Mouse (Mus musculus): ENCODE data around the gene R3hdm2. TPM values are rescaled to one million over a fixed set of nuclear protein-coding genes. Genes with fewer than 3 reads are reported as not detected.

Gene R3hdm2
- polyA plus RNA-seq, 1 experiment from 2014 or later: 40.7 TPM

GRCm38 (mm10) chr10:127355336-127355735 lies 24.8 kb upstream of the R3hdm2 start:
- H3K36me3 ChIP-seq: no peaks in the 10 kb centered on the region
- WGBS: 39% methylated on average over 10 of the region's 10 CpGs
- H3K4me2 ChIP-seq (replicated peaks): no peak overlapping the region
- H3K27ac ChIP-seq (replicated peaks): no peak overlapping the region
- H3K4me1 ChIP-seq: peaks cover 7% of the 10 kb centered on the region; the same call in 1 of the 2 replicates
- H3K27me3 ChIP-seq: peaks cover 21% of the 10 kb centered on the region
- no peak overlapping the region for H3K9ac ChIP-seq (replicated peaks)
- no peak overlapping the region for H3K4me3 ChIP-seq
- no peaks in the 10 kb centered on the region for H3K9me3 ChIP-seq
- no peak for ATAC-seq (ENCODE audit: low FRiP score, low read depth)

- H3K4me1 ChIP-seq: no peaks in the 10 kb centered on the region
- H3K27ac ChIP-seq (replicated peaks): no peak overlapping the region
- ATAC-seq (ENCODE audit: low FRiP score, low read depth): no peak
- H3K9me3 ChIP-seq: no peaks in the 10 kb centered on the region
- H3K4me3 ChIP-seq: no peak overlapping the region
- no peak overlapping the region for H3K9ac ChIP-seq (replicated peaks)
- 88% methylated on average over 3 of the region's 3 CpGs for WGBS
- H3K4me2 ChIP-seq (replicated peaks): no peak overlapping the region
- H3K36me3 ChIP-seq: no peaks in the 10 kb centered on the region
- no peaks in the 10 kb centered on the region for H3K27me3 ChIP-seq
Observed at GRCm38 (mm10) chr10:127360714-127361113, 19.4 kb upstream of the R3hdm2 start.

GRCm38 (mm10) chr10:127367116-127367515 lies 13.0 kb upstream of the R3hdm2 start:
- Histone ChIP-seq H3K9ac (replicated peaks) (no peak overlapping the region), H3K27me3 (no peaks in the 10 kb centered on the region), H3K27ac (replicated peaks) (no peak overlapping the region), H3K36me3 (no peaks in the 10 kb centered on the region), H3K9me3 (no peaks in the 10 kb centered on the region), H3K4me1 (no peaks in the 10 kb centered on the region), H3K4me2 (replicated peaks) (no peak overlapping the region), H3K4me3 (no peak overlapping the region)
- 65% methylated on average over 5 of the region's 5 CpGs for WGBS
- ATAC-seq (ENCODE audit: low FRiP score, low read depth): no peak

GRCm38 (mm10) chr10:127368273-127368672 lies 11.9 kb upstream of the R3hdm2 start:
- no peak for ATAC-seq (ENCODE audit: low FRiP score, low read depth)
- 84% methylated on average over 2 of the region's 2 CpGs for WGBS
- Histone ChIP-seq H3K27ac (replicated peaks) (no peak overlapping the region), H3K27me3 (no peaks in the 10 kb centered on the region), H3K4me1 (no peaks in the 10 kb centered on the region), H3K4me3 (no peak overlapping the region), H3K9me3 (no peaks in the 10 kb centered on the region), H3K36me3 (no peaks in the 10 kb centered on the region), H3K9ac (replicated peaks) (no peak overlapping the region), H3K4me2 (replicated peaks) (no peak overlapping the region)

- ATAC-seq (ENCODE audit: low FRiP score, low read depth): no peak
- H3K27me3 ChIP-seq: no peaks in the 10 kb centered on the region
- 78% methylated on average over 22 of the region's 22 CpGs for WGBS
Observed at GRCm38 (mm10) chr10:127369834-127370820, 10.0 kb upstream of the R3hdm2 start, which contains the start of gene Inhbc. Gene Inhbc, minus strand, starts transcription at chr10:127370431.

GRCm38 (mm10) chr10:127371023-127371422 lies 9.1 kb upstream of the R3hdm2 start:
- Histone ChIP-seq H3K4me2 (replicated peaks) (no peak overlapping the region), H3K27me3 (no peaks in the 10 kb centered on the region)
- no peak for ATAC-seq (ENCODE audit: low FRiP score, low read depth)

More at GRCm38 (mm10) chr10:127369834-127370820, 10.0 kb upstream of the R3hdm2 start, which contains the start of gene Inhbc:
- H3K9me3 ChIP-seq: no peaks in the 10 kb centered on the region
- H3K36me3 ChIP-seq: no peaks in the 10 kb centered on the region
- no peak within 1 kb of the TSS for H3K27ac ChIP-seq (replicated peaks)
- H3K9ac ChIP-seq (replicated peaks): no peak within 1 kb of the TSS
- H3K4me1 ChIP-seq: no peaks in the 10 kb centered on the region
- no peak within 1 kb of the TSS for H3K4me3 ChIP-seq
- H3K4me2 ChIP-seq (replicated peaks): no peak within 1 kb of the TSS

GRCm38 (mm10) chr10:127377700-127378099 lies 2.4 kb upstream of the R3hdm2 start:
- ATAC-seq (ENCODE audit: low FRiP score, low read depth): no peak
- Histone ChIP-seq H3K9me3 (no peaks in the 10 kb centered on the region), H3K27me3 (no peaks in the 10 kb centered on the region), H3K36me3 (no peaks in the 10 kb centered on the region), H3K9ac (replicated peaks) (no peak overlapping the region), H3K4me3 (no peak overlapping the region), H3K4me2 (replicated peaks) (no peak overlapping the region), H3K27ac (replicated peaks) (no peak overlapping the region), H3K4me1 (peaks cover 9% of the 10 kb centered on the region)
- WGBS: 79% methylated on average over 3 of the region's 3 CpGs

More at GRCm38 (mm10) chr10:127371023-127371422, 9.1 kb upstream of the R3hdm2 start:
- Histone ChIP-seq H3K9ac (replicated peaks) (no peak overlapping the region), H3K36me3 (no peaks in the 10 kb centered on the region), H3K4me1 (no peaks in the 10 kb centered on the region), H3K4me3 (no peak overlapping the region), H3K9me3 (no peaks in the 10 kb centered on the region), H3K27ac (replicated peaks) (no peak overlapping the region)
- 70% methylated on average over 2 of the region's 2 CpGs for WGBS

- H3K9me3 ChIP-seq: no peaks in the 10 kb centered on the region
- no peaks in the 10 kb centered on the region for H3K27me3 ChIP-seq
- H3K36me3 ChIP-seq: no peaks in the 10 kb centered on the region
- H3K4me3 ChIP-seq: peak overlapping the region; percentile 63
- peak overlapping the region; percentile 89 for H3K27ac ChIP-seq (replicated peaks)
- H3K9ac ChIP-seq (replicated peaks): 0 out of 2 replicates have a peak overlapping the region, but pooled peaks have one; percentile 74
- no peak for ATAC-seq (ENCODE audit: low FRiP score, low read depth)
- H3K4me2 ChIP-seq (replicated peaks): peak overlapping the region; percentile 54
- WGBS: 85% methylated on average over 8 of the region's 8 CpGs
- peaks cover 9% of the 10 kb centered on the region for H3K4me1 ChIP-seq
Observed at GRCm38 (mm10) chr10:127379654-127380053, 473 bp upstream of the R3hdm2 start.

GRCm38 (mm10) chr10:127380767-127381742 lies 928 bp downstream of the R3hdm2 start:
- peak overlapping the region; percentile 89 for H3K27ac ChIP-seq (replicated peaks)
- no peaks in the 10 kb centered on the region for H3K27me3 ChIP-seq
- peak overlapping the region; percentile 74 for H3K9ac ChIP-seq (replicated peaks)
- under 1% methylated on average over 30 of the region's 79 CpGs for WGBS
- H3K4me2 ChIP-seq (replicated peaks): peak overlapping the region; percentile 72
- H3K9me3 ChIP-seq: no peaks in the 10 kb centered on the region
- H3K4me3 ChIP-seq: peak overlapping the region; percentile 63
- no peaks in the 10 kb centered on the region for H3K36me3 ChIP-seq
- peaks cover 12% of the 10 kb centered on the region for H3K4me1 ChIP-seq
- peak; percentile 82 for ATAC-seq (ENCODE audit: low FRiP score, low read depth)

- Histone ChIP-seq H3K4me3 (peak overlapping the region; percentile 63), H3K27me3 (no peaks in the 10 kb centered on the region), H3K36me3 (no peaks in the 10 kb centered on the region), H3K9ac (replicated peaks) (peak overlapping the region; percentile 74; the same call in 1 of the 2 replicates), H3K9me3 (no peaks in the 10 kb centered on the region), H3K4me2 (replicated peaks) (peak overlapping the region; percentile 72), H3K4me1 (peaks cover 12% of the 10 kb centered on the region), H3K27ac (replicated peaks) (no peak overlapping the region)
- WGBS: 53% methylated on average over 2 of the region's 2 CpGs
- no peak for ATAC-seq (ENCODE audit: low FRiP score, low read depth)
Observed at GRCm38 (mm10) chr10:127381743-127382134, 1.6 kb downstream of the R3hdm2 start.

- no peak overlapping the region for H3K9ac ChIP-seq (replicated peaks)
- H3K4me1 ChIP-seq: no peaks in the 10 kb centered on the region
- no peak for ATAC-seq (ENCODE audit: low FRiP score, low read depth)
- H3K4me2 ChIP-seq (replicated peaks): no peak overlapping the region
- H3K27ac ChIP-seq (replicated peaks): no peak overlapping the region
- no peaks in the 10 kb centered on the region for H3K27me3 ChIP-seq
- peaks cover 16% of the 10 kb centered on the region for H3K36me3 ChIP-seq
- no peak overlapping the region for H3K4me3 ChIP-seq
- H3K9me3 ChIP-seq: no peaks in the 10 kb centered on the region
- WGBS: 85% methylated on average over 6 of the region's 6 CpGs
Observed at GRCm38 (mm10) chr10:127391774-127392173, 11.6 kb downstream of the R3hdm2 start.
